Mouse (Mus musculus): ENCODE measurements around the gene Ccdc9b.
A peak's percentile ranks its signal among the peaks of the same experiment; 100 is the strongest.

The Ccdc9b gene

DNA sequence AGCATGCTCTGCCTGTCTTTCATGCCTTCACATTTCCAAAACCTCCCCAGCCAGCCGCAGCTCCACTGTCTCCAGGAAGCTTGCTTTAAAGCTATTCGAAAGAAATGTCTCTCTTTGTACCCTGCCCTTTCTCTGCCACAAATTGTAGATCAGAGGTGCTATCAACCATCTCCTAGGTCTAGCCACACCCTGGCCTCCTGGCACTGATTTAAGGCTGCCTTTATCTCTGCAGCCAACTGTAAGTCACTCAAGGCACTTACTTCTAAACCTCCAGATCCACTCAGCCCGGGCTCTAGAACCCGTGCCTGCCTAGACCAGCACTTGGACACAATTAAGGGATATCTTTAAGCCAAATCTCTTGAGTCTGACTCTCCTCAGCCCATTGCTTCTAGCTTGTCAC, 16.0 kb upstream of the Ccdc9b start:
- no peak for DNase-seq (ENCODE audit: low spot score in 2 of 2)

DNA sequence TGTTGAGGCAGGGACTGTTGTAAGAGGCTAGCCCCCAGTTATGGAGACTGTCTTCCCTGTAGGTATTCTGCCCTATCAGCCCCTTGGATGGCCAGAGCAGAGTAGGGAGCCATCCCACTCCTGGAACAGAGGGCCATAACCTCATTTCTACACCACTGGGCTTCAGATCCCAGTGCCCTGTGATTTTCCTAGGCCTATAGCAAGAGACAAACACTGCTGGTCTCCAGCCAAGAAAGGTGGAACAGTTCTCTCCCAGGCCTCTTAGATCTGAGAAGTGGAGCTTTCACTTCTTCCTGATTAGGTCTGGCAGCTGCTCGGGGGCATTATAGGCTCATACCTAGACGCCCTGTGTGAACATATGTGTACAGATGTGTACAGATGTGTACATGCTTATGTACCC, 13.8 kb upstream of the Ccdc9b start:
- DNase-seq (ENCODE audit: low spot score in 2 of 2), result no peak

DNA sequence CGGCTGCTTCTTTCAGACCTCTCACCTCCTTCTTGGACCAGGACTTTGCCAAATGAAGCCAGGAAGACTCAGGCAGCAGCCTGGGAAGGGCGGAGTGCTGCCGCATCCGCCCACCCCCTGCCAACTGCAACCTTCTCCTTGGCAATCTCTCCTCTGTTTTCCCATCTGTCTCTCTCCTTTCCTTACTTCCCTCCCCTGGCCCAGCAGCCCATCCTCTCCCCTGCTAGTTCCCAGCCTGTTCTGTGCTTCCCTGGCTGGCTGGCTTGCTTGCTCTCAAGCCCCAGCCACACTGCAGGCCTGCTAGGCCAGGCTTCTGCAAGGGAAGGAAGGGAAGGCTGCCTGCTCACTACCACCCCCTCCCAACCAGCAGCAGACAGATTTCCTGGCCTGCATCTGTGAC, 13.4 kb upstream of the Ccdc9b start:
- peak; percentile 44 to 71 for DNase-seq (ENCODE audit: low spot score in 2 of 2)

DNA sequence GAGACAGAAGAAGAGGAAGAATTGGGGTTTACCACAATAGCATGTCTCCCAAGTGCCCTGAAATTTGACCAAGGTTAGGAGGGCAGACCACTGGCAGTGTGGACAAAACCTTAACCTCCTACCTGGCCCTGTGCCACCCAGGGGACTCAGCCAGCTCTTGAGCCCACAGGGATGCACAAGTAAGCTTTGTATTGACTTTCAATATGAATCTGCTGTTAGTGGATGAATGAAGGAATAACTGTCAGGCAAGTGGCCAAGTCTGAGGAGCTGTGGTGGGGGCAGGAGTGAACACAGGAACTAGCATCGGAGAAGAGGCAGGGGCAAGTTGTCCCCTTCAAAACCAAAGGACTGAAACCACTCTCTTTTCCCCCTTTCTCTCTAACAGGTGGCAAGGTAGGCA, 12.9 kb upstream of the Ccdc9b start:
- no peak for DNase-seq (ENCODE audit: low spot score in 2 of 2)

DNA sequence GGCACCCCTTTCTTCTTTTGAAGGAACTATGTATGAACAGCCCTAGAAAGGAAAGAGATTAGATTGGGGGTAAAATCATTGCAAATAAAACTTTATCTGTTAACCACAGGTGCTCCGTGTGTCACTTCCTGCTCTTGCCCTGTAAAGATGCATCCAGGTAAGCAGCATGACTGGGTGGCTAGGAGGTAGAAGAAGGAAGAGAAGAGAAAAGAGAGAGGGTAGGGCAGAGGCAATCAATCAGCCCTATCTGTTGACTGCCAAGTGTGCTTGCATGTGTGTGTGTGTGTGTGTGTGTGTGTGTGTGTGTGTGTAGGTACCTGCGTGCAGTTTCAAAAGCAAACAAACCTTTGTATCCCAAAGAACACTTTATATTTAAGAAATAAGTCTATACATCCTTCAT, 12.1 kb upstream of the Ccdc9b start:
- no peak for DNase-seq (ENCODE audit: low spot score in 2 of 2)

DNA sequence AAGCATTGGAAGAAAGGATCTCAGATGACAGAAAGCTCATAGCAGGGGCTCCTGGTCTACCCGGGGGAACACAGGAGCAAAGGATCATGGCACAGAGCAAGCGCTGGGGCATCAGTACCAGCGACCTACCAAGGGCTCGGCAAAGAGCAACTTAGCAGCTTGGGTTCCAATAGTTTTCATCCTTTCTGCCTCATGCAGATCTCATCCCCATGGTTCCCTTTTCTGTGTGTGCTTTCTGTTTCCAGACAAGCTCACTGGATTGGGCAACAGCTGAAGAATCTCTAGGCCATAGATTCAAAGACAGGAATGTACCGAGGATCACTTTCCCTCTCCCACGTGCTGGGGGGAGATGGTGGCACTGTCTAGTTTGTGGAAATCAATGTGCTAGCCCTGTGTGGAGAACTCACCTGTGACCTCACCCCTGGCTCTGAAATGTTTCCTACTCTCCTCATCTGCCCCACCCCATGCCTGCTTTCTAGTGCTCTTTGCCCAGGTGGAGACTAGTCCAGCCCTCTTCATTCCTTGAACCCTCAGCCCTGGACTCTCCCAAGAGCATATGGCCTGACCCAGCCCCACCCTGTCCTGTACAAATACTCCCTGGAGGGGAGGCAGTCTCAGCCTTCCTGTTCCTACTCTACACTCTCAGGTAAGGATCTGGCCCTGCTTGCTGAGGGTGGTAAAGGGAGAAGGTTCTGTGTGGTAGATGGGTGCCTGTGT, 9.9 kb upstream of the Ccdc9b start, which contains the start of gene Phgr1:
Gene Phgr1, plus strand, starts transcription at position 612 of the 717 bp plus-strand sequence.
- no peak for DNase-seq (ENCODE audit: low spot score in 2 of 2)

- no peak for DNase-seq (ENCODE audit: low spot score in 2 of 2)
These were observed 3.9 kb upstream of the Ccdc9b start for GRCm38 (mm10) chr2:118766041-118767033.

- no peak for DNase-seq (ENCODE audit: low spot score in 2 of 2)
These were observed 2.4 kb upstream of the Ccdc9b start for GRCm38 (mm10) chr2:118764875-118765274.

DNA sequence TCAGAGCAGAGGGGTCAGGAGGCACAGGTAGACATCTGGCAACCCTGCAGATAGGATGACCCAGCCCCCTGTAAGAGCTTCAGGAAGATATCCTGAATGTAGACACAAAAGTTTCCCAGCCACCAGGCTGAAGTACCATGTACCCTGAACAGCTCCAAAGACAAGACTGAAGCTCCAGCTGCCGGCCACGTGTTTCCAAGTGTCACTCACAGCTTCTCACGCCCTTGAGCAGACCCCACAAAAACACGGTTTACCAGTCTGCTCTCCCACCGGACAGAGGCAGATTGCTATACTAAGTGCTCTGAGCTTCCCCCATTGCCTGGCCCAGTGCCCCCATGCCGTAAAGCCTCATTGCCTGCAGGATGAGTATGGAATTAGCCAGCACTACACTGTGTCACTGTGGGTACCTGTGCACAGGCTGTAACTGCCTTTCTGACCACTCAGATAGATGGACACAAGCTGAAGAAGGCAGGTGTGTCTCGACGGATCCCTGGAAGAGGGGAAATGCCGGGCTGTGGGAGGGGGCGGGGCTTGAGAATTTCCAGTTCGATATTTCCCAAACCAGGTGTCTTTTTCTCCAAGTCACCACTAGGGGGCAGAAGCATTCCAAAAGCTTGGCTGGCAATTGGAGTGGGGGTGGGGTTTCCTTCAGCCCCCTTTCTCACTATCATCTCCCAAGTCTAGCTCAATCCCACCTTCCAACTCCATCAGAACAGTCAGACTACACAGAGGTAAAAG, 1.8 kb upstream of the Ccdc9b start:
- peak; percentile 29 to 49 for DNase-seq (ENCODE audit: low spot score in 2 of 2)

DNA sequence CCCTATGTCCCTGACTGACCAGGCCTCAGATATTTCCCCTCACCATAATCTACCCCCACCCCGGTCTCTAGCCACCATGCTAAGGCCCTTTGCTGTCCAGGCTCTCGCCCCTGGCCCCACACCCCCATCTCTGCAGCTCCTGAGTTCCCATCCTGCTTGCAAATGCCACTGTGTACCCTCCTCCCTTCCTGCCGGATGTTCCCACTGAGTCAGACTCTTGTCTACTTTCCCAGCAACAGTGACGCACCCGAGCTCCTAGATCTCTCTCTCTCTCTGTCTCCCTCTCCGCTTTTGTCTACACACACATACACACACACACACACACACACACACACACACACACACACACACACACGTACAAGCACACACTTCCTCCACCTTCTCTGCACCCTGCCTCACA, 1.0 kb upstream of the Ccdc9b start:
- peak in 1 of 2 experiments; percentile 50 for DNase-seq (ENCODE audit: low spot score in 2 of 2)

GRCm38 (mm10) chr2:118762784-118763148, 305 bp upstream of the Ccdc9b start:
- DNase-seq (ENCODE audit: low spot score in 2 of 2), result no peak

- DNase-seq (ENCODE audit: low spot score in 2 of 2), result no peak
These were observed 1.1 kb downstream of the Ccdc9b start for GRCm38 (mm10) chr2:118761358-118761757.

DNA sequence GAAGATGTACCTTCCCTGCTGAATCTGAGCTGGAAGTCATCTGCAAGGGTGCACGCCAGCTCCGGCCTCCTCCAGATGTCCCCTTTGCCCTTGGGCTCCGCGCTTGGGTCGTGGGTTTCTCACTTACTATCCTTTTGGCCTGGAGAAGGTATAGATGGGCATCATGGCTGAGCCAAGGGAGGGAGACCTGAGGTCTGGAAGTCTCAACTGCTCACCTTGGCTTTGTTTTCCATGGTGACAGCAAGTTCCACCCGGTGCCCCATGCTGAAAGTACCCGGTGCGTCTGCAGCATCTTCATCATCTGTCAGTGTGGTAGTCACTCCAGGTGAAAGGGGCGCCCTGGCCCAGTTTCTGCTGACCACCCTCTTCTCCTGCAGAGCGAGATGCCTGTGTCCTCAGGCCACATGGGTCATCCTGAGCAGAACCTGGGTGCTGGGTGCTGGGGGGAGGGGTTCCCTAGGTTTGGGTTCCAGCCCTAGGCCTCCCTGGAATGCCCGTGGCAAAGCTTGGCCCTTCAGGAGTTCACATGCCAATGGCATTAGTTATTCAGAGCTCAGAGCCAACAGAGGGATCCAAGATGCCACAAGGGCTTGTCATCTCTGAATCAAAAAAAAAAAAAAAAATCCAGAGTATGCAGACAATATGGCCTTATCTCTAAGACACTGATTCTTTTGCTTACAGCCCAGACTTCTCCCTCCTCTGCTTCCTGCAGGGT, 2.0 kb downstream of the Ccdc9b start:
- DNase-seq (ENCODE audit: low spot score in 2 of 2), result no peak

DNA sequence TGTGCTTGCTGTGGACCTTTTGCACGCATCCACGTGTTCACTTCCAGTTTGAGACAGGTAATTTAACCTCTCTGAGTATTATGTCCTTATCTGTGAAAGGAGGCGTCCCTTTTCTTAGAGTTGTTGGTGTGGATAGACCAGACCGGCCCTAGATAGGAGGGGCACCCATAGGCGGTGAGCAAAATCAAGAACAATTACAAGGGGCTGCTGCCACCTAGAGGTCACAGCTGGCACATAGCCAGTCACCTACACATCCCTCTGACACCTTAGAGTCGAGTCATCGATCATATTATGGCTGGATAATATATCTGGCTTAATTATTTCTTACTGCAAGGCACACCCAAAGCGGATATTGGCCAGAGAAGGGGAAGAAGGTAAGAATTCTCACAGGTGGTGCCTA, 2.6 kb downstream of the Ccdc9b start:
- DNase-seq (ENCODE audit: low spot score in 2 of 2), result peak in 1 of 2 experiments; percentile 55

GRCm38 (mm10) chr2:118756103-118756502, 6.4 kb downstream of the Ccdc9b start:
- DNase-seq (ENCODE audit: low spot score in 2 of 2), result no peak

DNA sequence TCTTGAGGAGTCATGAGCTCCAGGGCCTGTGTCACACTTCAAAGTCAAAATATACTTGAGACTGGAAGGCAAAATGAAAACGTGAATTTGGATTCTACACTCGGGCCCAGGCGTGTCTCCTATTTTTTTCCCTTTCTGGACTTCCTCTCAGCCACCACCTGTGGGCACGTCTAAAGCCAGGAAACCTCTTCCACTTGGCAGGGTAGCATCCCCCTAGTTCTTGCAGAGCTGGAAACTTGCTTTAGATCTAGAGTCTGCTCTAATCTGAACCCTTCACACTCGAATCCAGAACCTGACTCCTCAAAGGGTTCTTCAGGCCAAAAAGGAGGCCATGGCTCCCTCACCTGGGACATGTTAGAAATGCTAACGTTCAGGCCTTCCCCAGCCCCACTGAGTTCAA, 7.1 kb downstream of the Ccdc9b start:
- no peak for DNase-seq (ENCODE audit: low spot score in 2 of 2)

DNA sequence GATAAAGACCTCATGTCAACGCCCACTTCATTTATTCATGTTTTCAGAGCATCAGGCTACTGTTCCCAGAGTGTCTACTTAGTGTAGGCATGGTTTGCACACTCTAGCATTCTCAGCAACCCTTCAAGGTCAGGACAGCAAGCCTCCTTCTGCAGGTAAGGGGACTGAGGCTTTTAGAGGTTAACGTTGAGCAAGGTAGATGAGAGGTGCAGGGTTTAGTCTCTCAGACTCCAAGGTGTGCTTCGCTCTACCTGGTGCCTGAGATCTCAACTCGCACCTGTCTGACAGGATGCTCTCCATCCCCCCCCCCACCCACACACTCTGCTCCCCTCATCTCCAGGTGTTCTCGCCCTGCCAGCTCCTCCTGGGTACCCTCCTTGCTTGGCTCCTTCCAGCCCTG, 8.3 kb downstream of the Ccdc9b start:
- DNase-seq (ENCODE audit: low spot score in 2 of 2), result no peak

DNA sequence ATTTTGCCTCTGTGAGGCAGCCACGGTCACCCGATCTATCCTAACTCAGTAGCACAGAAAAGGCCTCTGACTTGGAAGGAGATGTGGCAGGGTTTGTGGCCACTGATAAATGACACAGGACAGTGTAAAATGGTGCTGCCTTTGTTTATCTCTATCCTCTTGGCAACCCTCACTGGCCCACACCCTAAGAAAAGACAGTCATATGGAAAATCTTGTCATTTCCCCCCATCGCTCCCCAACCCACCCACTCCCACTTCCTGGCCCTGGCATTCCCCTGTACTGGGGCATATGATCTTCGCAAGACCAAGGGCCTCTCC, 9.7 kb downstream of the Ccdc9b start:
- DNase-seq (ENCODE audit: low spot score in 2 of 2), result no peak

GRCm38 (mm10) chr2:118751896-118752791, 10.3 kb downstream of the Ccdc9b start:
- no peak for DNase-seq (ENCODE audit: low spot score in 2 of 2)

GRCm38 (mm10) chr2:118750476-118750875, 12.0 kb downstream of the Ccdc9b start:
- DNase-seq (ENCODE audit: low spot score in 2 of 2), result no peak

Data from frontal cortex, postnatal 10 days (tissue).